Mouse (Mus musculus): ENCODE measurements around the gene Ifnk.

GRCm38 (mm10) chr4:35167855-35168254 lies 16.0 kb downstream of the Ifnk start:
- TF ChIP-seq CTCF (IDR thresholded peaks at IDR 0.05 in 2 of 3, conservative IDR thresholded peaks at IDR 0.05 in 1 of 3; ENCODE audit: control insufficient read depth in 1 of 3, insufficient read depth in 1 of 3, low read depth in 2 of 3, low read length in 3 of 3, poor library complexity in 1 of 3, severe bottlenecking in 1 of 3) (no peak), NELFE (IDR thresholded peaks at IDR 0.05; ENCODE audit: low read depth, low read length) (no peak), POLR2A (IDR thresholded peaks at IDR 0.05; ENCODE audit: control insufficient read depth in 1 of 2, insufficient read depth in 1 of 2, low read depth in 1 of 2, low read length in 2 of 2, poor library complexity in 1 of 2) (no peak), BHLHE40 (IDR thresholded peaks at IDR 0.05; ENCODE audit: borderline replicate concordance, low read depth, low read length) (no peak), JUND (IDR thresholded peaks at IDR 0.05; ENCODE audit: low read depth, low read length) (no peak), ZC3H11A (IDR thresholded peaks at IDR 0.05; ENCODE audit: low read depth, low read length) (no peak), USF1 (IDR thresholded peaks at IDR 0.05; ENCODE audit: low read depth, low read length) (no peak), ELF1 (IDR thresholded peaks at IDR 0.05; ENCODE audit: low read depth, low read length) (no peak), ETS1 (IDR thresholded peaks at IDR 0.05; ENCODE audit: low read depth, low read length) (no peak), RAD21 (IDR thresholded peaks at IDR 0.05; ENCODE audit: low read depth, low read length) (no peak), SMC3 (IDR thresholded peaks at IDR 0.05; ENCODE audit: low read depth, low read length) (no peak), CHD2 (IDR thresholded peaks at IDR 0.05; ENCODE audit: low read length) (no peak), EP300 (IDR thresholded peaks at IDR 0.05; ENCODE audit: low read depth in 1 of 2, low read length in 2 of 2) (no peak)
